Mouse (Mus musculus) gastrocnemius, postnatal 10 days (tissue): ENCODE measurements around the gene Klc4. TPM values are rescaled to one million over a fixed set of nuclear protein-coding genes. Genes with fewer than 3 reads are reported as not detected.

Experiments used
- DNase-seq: peaks from one replicate; pipeline ENCODE4 v3.0.0; 2021; ENCODE audit warnings: mixed read lengths
- long read RNA-seq, 2 experiments: library from polyadenylated mRNA; stranded (forward); transcript quantifications; one replicate each; pipeline ENCODE4 v2.0.0; 2021
- total RNA-seq, 2 experiments: library from RNA; stranded (reverse); gene quantifications; 2 replicates each; pipeline ENCODE4 v1.2.3; 2021

Gene Klc4
- total RNA-seq = 10 to 100 TPM; 18.7 to 19.5 TPM
- long read RNA-seq, experiment 1, transcript Klc4-202 (16 exons, 2,313 nt) = major isoform, 8 of 40 reads
- long read RNA-seq, experiment 1, partial matches to known transcripts = 8 of 40 reads
- long read RNA-seq, experiment 1, other reads (novel, unspliced or antisense) = 24 of 40 reads
- long read RNA-seq, experiment 2, transcript Klc4-202 (16 exons, 2,313 nt) = major isoform, 6 of 30 reads
- long read RNA-seq, experiment 2, partial matches to known transcripts = 11 of 30 reads
- long read RNA-seq, experiment 2, other reads (novel, unspliced or antisense) = 12 of 30 reads

DNA sequence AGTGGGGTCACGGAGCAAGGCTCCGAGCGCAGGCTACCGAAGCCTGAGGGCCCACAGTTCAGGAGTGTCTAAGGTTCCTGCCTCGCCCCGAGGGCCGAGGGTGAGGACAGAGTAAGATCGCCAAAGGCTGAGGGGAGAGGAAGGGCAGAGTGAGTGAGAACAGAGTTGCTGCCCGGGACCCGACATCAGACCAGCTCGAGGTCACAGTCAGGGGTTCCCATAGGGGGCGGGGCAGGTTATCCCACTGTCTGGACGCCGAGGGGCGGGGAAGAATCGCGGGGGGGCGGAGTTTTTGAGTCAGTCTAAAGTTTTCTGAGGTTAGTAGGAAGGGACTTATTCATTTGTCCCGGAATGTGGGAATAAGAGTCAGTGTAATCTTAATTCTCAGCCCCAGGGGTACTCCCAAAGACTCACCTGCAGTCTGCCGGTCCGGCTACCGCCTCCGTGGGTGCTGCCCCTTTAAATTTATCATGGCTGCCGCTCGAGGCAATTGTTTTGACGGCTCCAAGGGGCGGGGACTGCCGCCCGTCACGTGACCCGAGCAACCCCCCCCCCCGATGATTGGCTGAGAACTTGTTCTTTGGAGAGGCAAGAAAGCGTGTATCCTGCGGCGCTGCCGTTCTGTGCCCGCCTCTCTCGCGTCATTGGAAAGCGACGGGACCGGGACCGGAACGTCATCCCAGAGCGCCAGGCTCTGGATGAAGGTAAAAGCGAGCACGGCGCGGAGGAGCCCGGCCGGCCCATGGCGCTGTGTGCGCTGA is at the start of gene Klc4, which contains the start of gene Mrpl2:
Gene Klc4, minus strand, starts transcription at position 462 of the 761 bp plus-strand sequence.
Gene Mrpl2, plus strand, starts transcription at position 669 of the 761 bp plus-strand sequence.
- peak; percentile 98 for DNase-seq

DNA sequence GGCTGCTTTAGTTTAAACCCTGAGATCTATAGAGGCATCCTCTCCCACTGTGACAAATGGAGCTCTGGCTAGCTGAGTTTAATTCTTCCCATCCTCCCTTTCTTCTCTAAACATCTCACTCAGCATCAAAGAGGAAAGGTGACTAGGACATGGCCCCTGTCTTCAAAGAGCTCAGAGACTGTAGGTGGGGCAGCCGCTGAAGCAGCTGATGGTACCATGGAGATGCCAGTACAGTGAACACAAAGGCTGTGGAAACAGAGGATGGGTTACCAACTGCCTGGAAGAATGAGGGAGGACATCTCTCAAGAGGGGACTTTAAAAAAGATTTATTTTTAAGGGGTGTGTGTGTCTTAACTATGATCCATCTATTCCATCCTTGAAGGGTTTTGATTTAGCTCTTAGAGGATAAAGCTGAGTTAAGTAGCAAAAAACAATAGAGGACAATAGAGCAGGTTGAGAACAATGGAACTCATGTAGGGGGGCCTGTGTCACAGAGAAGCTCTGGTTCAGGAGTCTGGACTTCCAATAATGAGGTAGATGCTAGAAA is 48.8 kb upstream of the Klc4 start:
- no peak for DNase-seq

- DNase-seq = no peak
These were observed 45.6 kb upstream of the Klc4 start for GRCm38 (mm10) chr17:46691390-46691789.

GRCm38 (mm10) chr17:46690665-46691064 is 44.8 kb upstream of the Klc4 start:
- DNase-seq = no peak

DNA sequence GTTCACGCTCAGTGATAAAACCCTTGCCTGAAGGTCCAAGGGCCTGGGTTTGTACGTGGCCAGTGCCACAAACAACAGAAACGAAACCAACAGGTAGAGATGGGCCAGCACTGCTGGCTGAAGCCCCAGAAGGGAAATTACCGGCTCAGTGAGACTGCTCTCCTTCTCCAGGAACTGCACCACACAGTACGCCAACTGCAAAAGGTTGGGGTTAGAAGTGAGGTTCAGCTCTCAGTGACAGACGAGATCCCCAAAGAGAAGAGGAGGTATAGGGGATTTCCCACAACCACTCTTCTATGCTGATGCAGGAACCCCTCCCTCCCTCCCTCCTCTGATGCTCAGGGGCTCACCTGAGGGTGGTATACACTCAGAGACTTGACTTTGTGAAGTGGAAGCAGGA is 40.1 kb upstream of the Klc4 start:
- DNase-seq = no peak

DNA sequence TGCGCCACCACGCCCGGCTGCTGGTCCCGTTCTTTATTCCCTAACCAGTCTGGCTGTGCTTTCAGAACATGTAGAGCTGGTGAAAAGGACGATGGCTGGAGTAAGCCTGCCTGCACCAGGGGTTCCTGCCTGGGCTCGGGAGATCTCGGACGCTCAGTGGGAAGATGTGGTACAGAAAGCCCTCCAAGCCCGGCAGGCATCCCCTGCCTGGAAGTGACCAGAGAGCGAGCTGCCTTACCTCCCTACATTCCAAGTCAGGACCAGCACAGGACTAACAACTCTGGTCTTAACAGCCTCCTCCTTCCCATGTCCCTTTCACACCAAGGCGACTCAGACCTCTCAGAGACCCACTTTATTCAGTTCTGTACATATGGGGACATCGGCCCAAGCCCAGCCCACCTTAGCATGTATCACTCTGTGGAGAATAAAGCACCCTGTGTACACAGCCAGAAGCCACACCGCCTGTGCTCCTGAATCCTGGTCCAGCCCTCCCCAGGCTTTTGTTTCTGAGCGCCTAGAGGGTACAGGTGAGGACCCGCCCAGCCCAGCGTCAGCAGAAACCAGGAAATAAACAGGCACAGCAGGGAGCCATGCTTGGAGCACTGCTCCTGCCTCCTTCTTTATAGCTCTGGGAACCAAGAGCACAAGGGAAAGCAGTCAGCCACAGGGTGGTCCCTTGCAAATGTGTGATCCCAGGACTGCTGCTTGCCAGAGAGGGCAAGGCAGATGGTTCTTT is 37.0 kb upstream of the Klc4 start:
- DNase-seq = no peak

DNA sequence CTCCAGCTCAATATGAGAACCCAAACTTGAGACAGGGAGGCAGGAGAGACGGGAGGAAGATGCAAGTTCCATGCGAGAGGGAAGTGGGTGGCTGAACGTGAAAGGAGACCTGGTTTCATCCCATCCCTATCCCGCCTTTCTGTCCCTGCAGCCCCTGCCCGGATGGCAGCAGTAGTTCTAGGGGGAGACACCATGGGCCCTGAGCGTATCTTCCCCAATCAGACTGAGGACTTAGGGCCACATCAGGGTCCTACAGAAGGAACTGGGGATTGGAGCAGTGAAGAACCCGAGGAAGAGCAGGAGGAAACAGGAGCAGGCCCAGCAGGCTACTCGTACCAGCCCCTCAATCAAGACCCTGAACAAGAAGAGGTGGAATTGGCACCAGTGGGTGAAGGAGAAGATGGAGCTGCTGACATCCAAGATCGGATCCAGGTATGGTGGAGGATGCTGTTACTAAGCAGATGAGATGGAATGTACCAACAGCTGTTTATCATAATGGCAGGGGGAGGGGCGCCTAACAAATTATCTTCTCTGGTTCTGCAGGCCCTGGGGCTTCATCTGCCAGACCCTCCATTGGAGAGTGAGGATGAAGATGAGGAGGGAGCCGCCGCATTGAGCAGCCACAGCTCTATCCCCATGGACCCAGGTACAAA is 35.8 kb upstream of the Klc4 start:
- DNase-seq = no peak

GRCm38 (mm10) chr17:46680760-46681373 is 35.0 kb upstream of the Klc4 start, which contains the start of gene Klhdc3:
Gene Klhdc3 (minus strand): TSS chr17:46680914.
- peak; percentile 98 for DNase-seq

DNA sequence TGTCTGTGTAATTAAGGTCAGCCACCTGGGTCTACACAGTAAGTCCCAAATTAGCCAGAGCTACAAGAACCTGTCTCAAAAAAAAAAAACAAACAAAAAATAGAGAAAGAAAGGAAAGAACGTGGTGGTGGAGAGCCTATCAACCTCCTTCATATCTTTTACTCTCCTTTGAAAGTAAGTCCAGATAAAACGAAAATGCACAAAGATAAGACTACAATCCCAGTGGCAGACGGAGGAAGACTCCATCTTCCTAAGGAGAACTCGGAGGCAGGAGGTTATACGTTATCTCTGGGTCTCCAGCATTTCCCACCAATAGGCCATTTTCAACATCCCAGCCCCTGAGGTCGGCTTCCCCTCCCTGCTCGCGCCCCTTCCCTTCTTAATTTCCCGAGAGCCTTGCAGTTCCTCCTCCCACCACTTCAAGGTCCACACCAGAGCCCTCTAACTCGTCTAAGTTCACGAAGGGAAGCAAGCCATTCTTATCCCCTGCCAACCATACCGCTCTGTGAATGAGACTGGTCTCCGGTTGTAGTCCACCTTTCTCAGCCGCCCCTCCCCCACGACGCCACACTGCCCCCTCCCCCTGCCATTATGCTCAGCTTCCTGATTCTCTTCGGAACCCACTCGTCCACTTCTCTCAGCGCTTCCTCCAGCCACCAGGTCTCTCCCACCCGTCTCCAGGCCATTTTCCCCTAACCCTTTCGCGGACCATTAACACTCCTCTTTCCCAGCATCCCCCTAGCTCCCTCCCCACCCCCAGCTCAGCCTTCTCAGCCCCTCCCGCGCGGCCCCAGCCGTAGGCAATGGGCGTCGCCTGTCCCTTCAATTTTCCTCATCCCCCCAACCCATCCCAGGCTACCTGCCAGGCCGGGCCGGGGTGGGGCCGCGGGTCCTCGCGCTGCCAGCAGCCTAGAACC is 34.3 kb upstream of the Klc4 start:
- DNase-seq = peak; percentile 62

DNA sequence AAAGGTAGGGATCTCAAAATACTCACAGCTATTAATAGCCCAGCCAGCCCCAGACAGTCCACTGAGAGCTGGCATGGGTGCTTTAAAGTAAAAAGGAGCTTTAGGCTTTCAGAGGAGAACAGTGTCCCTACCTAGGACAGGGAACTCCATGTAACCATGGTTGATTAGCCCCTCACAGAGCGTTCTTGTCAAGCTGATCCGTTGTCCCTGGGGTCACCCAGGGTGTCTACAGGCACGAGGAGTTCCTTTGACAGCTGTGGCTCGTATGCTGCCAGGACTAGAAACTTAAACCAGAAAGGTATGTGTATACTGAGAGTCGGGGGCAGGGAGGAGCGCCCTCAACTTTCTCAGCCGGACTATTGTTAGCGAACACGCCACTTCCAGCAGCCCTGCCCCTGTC is 33.1 kb upstream of the Klc4 start:
- DNase-seq = no peak

DNA sequence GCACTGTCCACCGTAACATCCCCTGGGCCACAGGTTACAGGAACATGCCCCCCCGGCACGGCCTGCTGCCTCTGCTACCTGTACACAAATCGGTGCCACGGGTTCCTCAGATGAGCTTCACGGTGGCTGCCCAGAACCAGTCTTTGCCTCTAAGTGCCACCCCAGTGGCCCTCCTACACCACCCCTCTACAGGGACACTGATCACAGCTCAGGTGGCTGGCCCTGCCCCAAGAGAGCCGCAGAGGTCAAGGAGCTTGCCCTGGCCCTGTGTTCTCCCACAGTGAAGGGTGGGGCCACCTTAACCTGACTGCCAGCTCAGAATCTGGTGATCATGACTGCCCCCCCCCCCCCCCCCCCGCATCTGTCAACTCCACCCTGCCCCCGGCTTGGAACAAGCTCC is 32.6 kb upstream of the Klc4 start, which contains the start of gene Mea1:
Gene Mea1, plus strand, starts transcription at position 378 of the 400 bp plus-strand sequence.
- DNase-seq = peak; percentile 48

GRCm38 (mm10) chr17:46674530-46675283 is 28.9 kb upstream of the Klc4 start:
- no peak for DNase-seq

DNA sequence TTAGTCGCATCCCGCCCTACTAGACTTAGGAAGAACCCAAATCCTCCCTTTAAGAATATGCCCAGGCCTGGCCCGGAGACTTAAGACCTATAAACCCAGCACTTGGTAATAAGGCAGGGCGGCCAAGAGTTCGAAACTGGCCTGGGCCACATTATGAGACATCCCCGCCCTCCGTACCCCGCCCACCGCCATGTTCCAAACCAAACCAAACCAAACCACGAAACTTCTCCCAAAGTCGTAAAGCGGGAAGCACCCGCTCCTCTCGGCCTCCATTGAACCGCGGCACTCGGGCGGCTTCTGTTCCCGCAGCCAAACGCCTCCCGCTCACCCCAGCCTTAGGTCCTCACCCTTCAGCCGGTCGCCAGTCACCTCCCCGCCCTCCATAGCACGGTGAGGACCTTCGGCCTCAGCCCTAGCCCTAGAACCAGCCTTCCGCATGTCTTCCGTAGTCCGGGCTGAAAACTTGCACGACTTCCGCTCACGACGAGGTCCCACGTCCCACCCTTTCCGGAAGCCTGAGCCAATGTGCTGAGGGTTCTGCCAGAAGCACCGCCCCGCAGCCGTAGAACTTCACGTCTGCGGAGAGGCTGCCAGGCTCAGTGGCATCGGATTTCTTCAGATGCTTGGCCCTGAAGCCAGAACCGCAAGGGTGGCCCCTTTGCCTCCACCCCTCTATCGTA is 28.2 kb upstream of the Klc4 start, which contains the start of gene Rrp36:
Gene Rrp36, minus strand, starts transcription at position 503 of the 680 bp plus-strand sequence.
- peak; percentile 91 for DNase-seq

DNA sequence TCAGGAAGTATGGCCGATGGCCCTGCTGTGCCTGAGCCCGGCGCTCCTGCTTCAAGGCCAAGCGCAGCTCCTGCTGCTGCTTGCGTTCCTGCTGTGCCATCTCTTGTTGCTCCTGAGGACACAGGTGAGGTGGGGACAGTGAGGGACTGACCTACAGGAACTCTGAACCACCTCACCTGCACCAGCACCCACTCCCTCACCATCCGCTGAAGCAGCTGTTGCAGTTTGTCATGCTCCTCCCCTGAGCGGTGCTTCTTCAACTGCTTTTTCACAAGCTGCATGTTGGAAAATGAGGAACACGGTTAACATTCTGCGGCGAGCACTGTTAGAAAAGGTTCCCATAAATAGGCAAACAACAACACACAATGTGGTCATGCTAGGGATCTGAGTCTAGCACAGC is 24.1 kb upstream of the Klc4 start:
- no peak for DNase-seq

GRCm38 (mm10) chr17:46667712-46668111 is 21.9 kb upstream of the Klc4 start:
- no peak for DNase-seq

GRCm38 (mm10) chr17:46662730-46663129 is 16.9 kb upstream of the Klc4 start:
- DNase-seq = no peak

DNA sequence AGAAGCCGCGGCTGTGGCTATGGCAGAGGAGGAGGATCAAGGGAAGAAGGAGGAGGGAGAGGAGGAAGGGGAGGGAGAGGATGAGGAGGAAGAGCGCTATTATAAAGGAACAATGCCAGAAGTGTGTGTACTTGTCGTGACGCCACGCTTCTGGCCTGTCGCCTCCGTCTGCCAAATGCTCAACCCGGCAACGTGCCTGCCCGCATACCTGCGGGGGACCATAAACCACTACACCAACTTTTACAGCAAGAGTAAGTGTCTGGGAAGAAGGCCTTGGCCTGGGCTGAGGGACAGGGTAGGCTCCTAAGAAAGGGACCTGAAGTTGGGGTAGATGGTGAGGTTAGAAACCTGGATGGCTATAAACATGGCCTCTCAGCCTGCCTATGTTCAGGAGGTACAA is 16.2 kb upstream of the Klc4 start:
- no peak for DNase-seq

DNA sequence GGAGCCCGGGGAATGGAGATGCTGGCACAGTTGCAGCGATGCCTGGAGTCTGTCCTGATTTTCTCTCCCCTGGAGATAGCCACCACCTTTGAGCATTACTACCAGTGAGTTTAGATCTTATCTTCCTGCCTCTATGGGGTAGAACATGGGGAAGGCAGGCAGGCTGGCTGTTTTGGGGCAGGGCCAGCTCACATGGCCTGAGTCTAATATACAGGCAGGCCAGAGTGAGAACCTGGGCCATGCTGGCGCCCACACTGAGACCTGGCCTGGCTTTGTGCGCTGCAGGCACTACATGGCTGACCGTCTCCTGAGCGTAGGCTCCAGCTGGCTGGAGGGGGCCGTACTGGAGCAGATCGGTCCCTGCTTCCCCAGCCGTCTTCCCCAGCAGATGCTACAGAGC is 15.5 kb upstream of the Klc4 start:
- DNase-seq = no peak

DNA sequence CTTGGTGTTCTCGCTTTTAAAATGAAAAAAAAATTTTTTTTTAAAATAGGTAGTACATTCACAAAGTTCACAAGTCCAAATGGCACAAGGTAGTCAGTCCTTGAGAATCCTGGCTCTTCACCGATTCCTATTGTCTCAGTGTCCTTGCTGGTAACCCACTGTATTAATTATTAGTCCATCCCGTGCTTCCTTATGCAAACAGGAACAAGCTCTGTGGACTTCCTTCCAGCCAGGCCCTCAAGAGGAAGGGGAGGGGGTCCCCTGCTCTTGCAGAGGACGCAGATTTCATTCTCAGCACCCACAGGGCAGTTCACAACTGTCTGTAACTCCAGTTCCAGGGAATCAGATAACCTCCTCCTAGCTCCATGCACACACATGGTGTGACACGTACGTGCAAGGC is 10.2 kb upstream of the Klc4 start:
- DNase-seq = no peak
